ENCODE assay signal across 18 mouse cellular contexts in the genomic region with DNA sequence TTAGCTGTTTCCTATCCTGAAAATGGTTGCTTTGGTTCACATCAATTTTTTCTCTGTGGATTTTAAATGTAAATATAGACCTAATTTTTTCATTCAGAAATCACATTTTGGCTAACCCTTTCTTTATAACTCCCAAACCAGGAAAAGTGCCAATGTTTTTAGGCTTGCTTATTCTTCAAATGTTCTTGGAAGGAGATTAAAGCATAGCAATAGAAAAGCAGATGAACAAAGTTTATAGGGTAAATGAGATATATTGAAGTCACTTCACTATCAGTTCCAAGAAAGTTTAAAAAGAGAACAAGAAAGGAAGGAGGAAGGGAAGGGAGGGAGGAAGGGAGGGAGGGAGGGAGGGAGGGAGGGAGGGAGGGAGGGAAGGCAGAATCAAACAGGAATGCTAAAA. TPM values are rescaled to one million over a fixed set of nuclear protein-coding genes. Genes with fewer than 3 reads are reported as not detected.
"Had no signal": no experiment of that assay in that cellular context is flagged by ENCODE, and none has a peak within 500 bp of the region (broad histone marks: within the 10 kb centered on the region; RNA-seq: fewer than 3 reads in every experiment).

No protein-coding gene starts in this region.

- ATAC-seq: liver, embryonic 12.5 days; midbrain, embryonic 13.5 days; midbrain, embryonic 15.5 days had no signal

- H3K9ac ChIP-seq: liver, embryonic 12.5 days; liver, embryonic 14.5 days; midbrain, embryonic 13.5 days; midbrain, embryonic 15.5 days; neural tube, embryonic 12.5 days had no signal

- H3K36me3 ChIP-seq: liver, embryonic 12.5 days; midbrain, embryonic 13.5 days; midbrain, embryonic 15.5 days; neural tube, embryonic 12.5 days had no signal

- H3K4me3 ChIP-seq: liver, embryonic 12.5 days; megakaryocyte, embryonic 14.5 days; midbrain, embryonic 13.5 days; midbrain, embryonic 15.5 days; neural tube, embryonic 12.5 days had no signal

- H3K9me3 ChIP-seq: liver, embryonic 12.5 days; megakaryocyte, embryonic 14.5 days; midbrain, embryonic 13.5 days; midbrain, embryonic 15.5 days; neural tube, embryonic 12.5 days had no signal

- H3K4me2 ChIP-seq: liver, embryonic 12.5 days; midbrain, embryonic 11.5 days; midbrain, embryonic 13.5 days; midbrain, embryonic 15.5 days; neural tube, embryonic 12.5 days had no signal

- H3K27me3 ChIP-seq: liver, embryonic 12.5 days; megakaryocyte, embryonic 14.5 days; midbrain, embryonic 13.5 days; midbrain, embryonic 15.5 days; neural tube, embryonic 12.5 days had no signal

- H3K27ac ChIP-seq: liver, embryonic 12.5 days; liver, embryonic 14.5 days; macrophage; midbrain, embryonic 13.5 days; midbrain, embryonic 15.5 days; neural tube, embryonic 12.5 days had no signal

- DNase-seq: liver; retina, postnatal 1 day; right cerebral cortex, adult 18-20 months; right cerebral cortex, postnatal 25 days; right cerebral cortex, postnatal 4 days; spleen, adult 18-20 months; thymus, adult 18-20 months; thymus, postnatal 14 days; thymus, postnatal 36 days had no signal

- H3K4me1 ChIP-seq: liver, embryonic 12.5 days; megakaryocyte, embryonic 14.5 days; midbrain, embryonic 13.5 days; midbrain, embryonic 15.5 days; neural tube, embryonic 12.5 days had no signal

RNA-seq across cellular contexts. Expression of gene Samd5, which starts 60.0 kb away (rescaled TPM):
- total RNA-seq: monocyte, adult 5-6 weeks had no signal
